Mouse (Mus musculus) adrenal gland, adult (tissue): ENCODE results near the gene Dmbx1.

ENCODE experiments used
- DNase-seq, 2 experiments: peaks; one replicate each; pipeline ENCODE4 v3.0.0; 2022 to 2023; ENCODE audit warnings: low spot score in 1 of 2; ENCODE audit not compliant: inconsistent age in 2 of 2

Gene Dmbx1

DNA sequence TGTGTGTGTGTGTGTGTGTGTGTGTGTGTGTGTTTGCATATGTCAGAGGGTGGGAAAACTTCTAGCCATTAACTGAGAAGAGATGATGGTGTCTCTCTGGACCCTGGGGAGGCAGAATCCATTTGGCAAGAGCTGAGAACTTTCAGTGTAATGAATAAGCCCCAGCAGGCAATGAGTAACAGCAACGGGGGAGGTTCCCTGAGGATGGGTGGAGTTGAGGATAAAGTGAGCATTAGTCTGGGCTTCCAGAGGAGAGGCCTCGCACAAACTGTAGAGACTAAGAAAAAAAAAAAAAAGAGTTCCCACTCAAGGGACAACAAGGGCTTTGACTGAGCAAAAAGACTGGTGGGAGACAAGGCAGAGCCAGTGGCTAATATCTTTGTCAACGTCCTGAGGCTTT, 45.4 kb downstream of the Dmbx1 start:
- DNase-seq: no peak

- DNase-seq: no peak
Observed at GRCm38 (mm10) chr4:115890553-115890952, 49.2 kb downstream of the Dmbx1 start, which contains the start of gene 6430628N08Rik. Gene 6430628N08Rik, plus strand, starts transcription at chr4:115890665.

- no peak for DNase-seq
Observed at GRCm38 (mm10) chr4:115890066-115890465, 49.7 kb downstream of the Dmbx1 start.

DNA sequence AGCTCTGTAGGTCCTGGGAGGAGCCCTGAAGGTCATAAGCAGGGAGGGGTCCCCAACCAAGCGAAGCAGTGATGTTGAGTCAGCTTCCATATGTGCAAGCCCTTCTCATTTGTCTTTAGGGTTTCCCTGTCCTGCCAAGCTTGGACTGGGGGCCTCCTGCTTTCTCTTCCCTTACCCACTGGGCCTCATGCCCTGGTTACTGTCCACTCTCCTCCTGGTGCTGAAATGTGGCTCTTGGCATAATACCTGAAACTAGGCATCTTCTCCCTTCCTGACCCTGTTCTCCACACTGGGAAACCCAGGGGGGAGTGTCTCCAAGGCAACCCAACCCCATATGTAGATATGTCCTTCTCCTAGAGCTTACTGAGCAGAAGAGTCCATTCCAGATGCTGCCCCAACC, 52.9 kb downstream of the Dmbx1 start:
- no peak for DNase-seq

DNA sequence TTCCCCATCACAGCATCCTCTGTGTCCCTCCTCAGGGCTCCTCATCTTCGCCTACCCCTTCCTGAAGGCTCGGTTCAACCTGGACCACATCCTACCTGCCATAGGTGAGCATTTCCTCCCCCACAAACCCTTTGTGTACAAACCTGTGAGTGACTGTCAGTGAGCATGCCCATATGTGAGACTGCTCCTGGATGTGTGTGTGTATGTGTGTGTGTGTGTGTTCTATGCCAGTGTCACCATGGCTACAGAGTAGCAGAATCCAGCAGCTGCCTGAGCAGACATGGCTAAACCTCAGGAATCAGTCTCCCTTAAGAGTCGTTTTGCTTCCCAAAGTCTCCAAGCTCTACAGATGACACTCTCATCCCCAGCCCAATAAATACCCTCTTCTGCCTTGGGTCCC, 53.9 kb downstream of the Dmbx1 start:
- DNase-seq: no peak

DNA sequence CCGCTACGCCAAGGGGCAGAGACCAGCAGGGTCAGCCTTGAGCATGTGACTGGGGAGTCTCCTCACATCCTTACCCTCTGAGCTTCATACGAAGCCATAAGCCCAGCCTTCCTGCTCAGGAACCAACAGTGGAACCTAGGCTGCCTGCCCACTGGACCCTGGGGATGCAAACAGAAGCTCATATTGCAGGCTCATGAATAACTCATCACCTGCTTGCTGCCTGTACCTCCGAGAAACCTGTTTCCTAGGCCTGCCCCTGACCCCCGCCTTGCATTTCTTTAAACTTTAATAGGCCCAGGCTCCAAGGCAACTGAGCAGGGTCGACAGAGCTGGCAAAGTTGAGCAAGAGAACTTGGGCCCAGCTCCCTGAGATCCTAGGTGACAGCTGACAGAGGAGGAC, 55.7 kb downstream of the Dmbx1 start, which contains the start of gene Kncn:
TSS of gene Kncn (plus strand) at position 379 of the 400 bp plus-strand sequence.
- DNase-seq: no peak

DNA sequence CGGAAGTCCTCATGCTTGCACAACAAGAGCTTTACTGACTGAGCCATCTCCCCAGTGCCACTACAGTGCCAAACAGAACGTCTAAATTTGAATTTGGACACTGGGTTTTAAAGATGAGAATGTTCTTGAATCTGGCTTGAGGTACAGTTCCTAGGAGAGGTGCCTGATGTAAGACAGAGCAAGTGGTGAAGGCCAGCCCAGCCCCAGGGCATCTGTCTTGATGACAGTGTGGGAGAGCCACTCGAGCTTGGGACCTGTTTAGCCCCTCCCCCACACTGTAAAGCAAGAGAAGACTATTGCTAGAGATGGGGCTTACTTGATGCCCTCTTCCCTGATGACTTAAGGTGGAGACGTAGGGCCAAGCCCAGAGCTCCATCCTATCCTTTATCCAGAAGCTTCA, 57.5 kb downstream of the Dmbx1 start:
- DNase-seq: no peak

DNA sequence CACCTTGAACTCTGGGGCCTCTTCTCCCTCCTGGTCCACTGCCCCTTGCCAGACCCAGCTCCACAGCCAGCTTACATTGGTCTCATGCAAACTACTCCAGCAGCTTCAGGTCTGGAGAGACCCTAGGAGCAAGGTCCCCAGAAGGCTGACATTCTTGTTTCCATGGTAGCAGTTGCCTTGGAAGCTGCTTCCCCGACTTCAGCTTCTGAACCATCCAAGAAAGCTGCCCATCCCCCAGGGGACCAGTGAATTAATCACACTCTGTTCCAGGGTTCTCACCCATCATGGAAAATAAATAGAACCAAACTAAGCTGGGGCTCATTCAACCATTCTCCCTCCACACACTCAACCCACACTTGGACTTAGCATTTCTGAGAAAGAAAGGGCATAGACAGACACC, 58.5 kb downstream of the Dmbx1 start:
- no peak for DNase-seq

- no peak for DNase-seq
Observed at GRCm38 (mm10) chr4:115878828-115879227, 60.9 kb downstream of the Dmbx1 start.

DNA sequence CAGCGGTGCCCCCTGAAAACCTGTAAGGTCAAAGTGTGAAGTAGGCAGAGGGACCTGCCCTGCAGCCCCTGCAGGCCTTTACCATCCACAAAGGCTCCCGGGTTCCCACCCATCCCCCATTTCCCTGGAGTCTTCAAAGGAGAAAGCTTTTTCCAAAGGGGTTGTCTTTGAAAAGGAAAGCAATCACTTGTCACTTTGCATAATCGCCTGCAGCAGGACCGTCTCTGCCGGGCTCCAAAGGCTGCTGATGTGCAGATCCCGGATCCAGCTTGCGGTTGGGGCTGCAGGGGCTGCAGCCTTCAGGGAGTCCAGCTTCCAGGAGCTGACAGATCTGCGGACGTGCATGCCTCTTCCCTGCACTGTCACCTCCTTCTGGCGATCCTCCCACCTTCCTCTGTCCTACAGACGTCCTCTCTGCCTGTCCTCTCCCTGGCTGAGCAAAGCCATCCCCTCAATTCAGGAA, 61.5 kb downstream of the Dmbx1 start:
- DNase-seq: no peak

DNA sequence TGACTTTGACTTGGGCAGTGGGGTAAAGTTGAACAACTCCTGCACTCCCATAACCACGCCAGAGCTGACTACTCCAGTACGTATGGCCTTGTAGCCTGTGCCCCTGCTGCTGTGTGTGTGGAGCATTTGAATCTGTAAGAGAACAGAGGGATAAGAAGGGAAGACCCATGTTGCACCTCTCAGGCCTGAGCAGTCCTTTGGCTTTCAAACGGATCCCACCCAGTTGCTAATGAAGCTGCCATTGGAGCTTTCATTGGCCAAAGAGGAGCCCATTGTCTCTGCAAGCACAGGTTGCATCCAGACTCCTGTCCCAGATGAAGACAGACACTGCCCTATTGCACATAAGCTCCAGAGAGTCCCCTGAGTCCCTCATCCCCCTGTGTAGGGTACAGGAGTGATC, 66.5 kb downstream of the Dmbx1 start:
- no peak for DNase-seq

DNA sequence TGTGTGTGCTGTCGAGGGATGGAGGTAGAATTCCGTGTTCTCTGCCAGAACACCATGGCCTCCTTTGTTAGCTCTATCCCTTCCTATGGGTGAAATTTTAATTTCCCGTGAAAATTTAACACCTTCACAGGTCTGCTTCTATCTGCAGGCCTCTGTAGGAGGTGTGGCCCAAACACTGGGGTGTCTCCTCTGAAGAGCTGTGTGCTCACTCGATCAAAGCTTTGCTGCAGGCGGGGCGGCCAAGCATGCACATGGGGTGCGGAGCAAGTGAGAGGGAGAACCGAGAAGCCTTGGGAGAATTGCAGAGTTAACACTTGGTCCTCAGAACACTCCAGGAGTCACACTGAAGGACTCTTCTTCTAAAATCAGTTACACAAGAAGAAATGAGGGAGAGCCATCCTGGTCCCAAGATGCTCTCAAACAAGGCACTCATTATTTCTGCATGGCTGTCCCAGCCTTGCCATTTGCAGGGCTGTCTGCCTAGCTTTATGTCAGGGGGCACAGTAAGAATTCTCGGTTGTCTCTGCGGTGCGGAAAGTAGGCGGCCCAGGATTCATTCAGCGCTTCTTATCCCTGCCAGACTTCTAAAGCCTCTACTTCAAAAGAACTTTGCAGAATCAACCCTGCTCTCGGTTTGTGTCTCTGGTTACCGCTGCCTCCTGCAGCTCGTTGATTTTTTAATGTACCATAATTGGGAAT, 70.1 kb downstream of the Dmbx1 start:
- no peak for DNase-seq
